Mouse (Mus musculus): ENCODE measurements around the gene Got1. TPM values are rescaled to one million over a fixed set of nuclear protein-coding genes. Genes with fewer than 3 reads are reported as not detected.

Got1 gene
- 60.1 and 60.5 TPM in 2 replicates for polyA plus RNA-seq (2012; rRNA removed)

DNA sequence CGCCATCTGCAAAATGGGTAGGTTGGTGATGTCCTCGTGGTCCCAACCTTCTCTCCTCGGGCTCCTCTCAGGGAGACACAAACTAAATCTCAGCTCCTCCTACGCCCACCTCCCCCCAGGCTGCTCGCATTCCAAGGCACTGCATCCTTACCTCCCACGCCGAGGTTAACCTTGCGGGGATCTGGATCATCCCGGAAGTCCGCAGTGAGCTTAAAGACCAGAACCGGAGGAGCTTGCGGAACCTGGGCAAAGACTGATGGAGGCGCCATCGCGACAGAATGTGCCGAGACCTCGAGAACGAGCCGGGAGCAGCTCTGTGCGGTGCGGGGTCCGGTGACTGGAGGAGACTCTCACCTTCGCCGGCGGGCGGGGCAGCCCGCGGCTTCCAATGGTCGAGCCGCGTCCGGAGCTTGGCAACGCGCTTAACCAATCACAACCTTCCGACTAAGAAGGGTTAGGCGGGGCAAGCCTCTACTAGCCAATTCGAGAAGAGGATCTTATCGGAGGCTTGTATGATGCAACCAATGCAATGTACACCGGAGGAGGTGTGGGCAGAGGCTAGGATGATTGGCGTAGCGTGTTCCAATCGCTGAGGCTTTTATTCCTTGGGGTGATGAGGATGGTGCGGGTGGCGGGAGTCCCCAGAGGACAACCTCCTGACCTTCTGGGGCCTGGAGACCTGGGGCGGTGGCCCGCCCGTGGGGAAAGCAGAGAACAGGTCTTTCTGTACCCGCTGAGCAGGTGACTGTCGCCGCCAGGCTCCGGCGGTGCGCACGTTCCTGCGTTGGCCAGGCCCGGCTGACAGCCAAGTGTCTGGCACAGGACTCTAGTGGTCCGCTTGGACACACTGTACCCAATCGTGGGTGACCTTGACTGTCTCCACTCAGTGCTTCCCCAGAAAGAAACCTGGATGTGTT is at the start of gene Got1:
Got1 (minus strand) TSS at position 419 of the 917 bp plus-strand sequence.

Other genes starting within 250 kb of the Got1 start
- gene Hpse2, start 136.2 kb downstream of the Got1 start, polyA plus RNA-seq (2012; rRNA removed): 0.12 and 0.23 TPM in 2 replicates
- 3.8 and 5.0 TPM in 2 replicates for gene Cnnm1, start 84.2 kb downstream of the Got1 start, polyA plus RNA-seq (2012; rRNA removed)
- 0.99 and 1.7 TPM in 2 replicates for gene Nkx2-3, start 87.7 kb upstream of the Got1 start, polyA plus RNA-seq (2012; rRNA removed)
- gene Slc25a28, start 150.3 kb upstream of the Got1 start, polyA plus RNA-seq (2012; rRNA removed): 88.3 and 89.1 TPM in 2 replicates
- 7.5 and 8.1 TPM in 2 replicates for gene Entpd7, start 165.1 kb upstream of the Got1 start, polyA plus RNA-seq (2012; rRNA removed)
- gene Cutc, start 228.4 kb upstream of the Got1 start, polyA plus RNA-seq (2012; rRNA removed): 4.7 and 6.4 TPM in 2 replicates
- 15.0 and 17.5 TPM in 2 replicates for gene Cox15, start 228.4 kb upstream of the Got1 start, polyA plus RNA-seq (2012; rRNA removed)